Mouse (Mus musculus) kidney, adult 2 months (tissue): ENCODE results near the gene Nusap1.

Experiments
- CTCF ChIP-seq: fragments of 200-500 bp; conservative IDR thresholded peaks from 2 replicates; pipeline ENCODE4 v1.5.1; 2011; ENCODE audit warnings: low read depth, mild to moderate bottlenecking, control low read depth, low read length, moderate library complexity, mixed read lengths; ENCODE audit not compliant: insufficient read depth, insufficient read length
- POLR2A ChIP-seq: fragments of 200-500 bp; IDR thresholded peaks from one replicate; pipeline ENCODE4 v1.6.1; 2011; ENCODE audit warnings: low read depth, low read length, control low read depth

DNA sequence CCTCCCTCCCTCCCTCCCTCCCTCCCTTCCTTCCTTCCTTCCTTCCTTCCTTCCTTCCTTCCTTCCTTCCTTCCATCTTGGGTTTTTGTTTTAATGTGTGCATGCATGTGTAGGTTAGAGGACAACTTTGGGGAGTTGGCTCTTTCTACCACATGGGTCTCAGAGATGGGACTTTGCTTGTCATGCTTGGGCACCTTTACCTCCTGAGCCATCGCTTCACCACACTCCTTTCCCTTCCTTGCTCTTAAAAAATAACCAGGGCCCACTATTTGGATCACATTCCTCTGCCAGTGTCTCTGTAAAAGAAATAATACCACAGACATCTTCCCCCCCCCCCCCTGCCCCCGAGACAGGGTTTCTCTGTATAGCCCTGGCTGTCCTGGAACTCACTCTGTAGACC lies 65.6 kb downstream of the Nusap1 start:
- TF ChIP-seq CTCF (no peak), POLR2A (no peak)
